Comparison of ENCODE assay signal across 10 mouse cellular contexts in genomic region chr16:23374938-23375337, GRCm38 (mm10). TPM values are rescaled to one million over a fixed set of nuclear protein-coding genes. Genes with fewer than 3 reads are reported as not detected.
A peak's percentile ranks its signal among the peaks of the same experiment; 100 is the strongest.
DNase-seq lines count a peak whose midpoint lies in the region; ATAC-seq and TF ChIP-seq lines count a peak whose summit lies in the region.
"Had no signal": no experiment of that assay in that cellular context is flagged by ENCODE, and none has a peak within 500 bp of the region (broad histone marks: within the 10 kb centered on the region; RNA-seq: fewer than 3 reads in every experiment).

No protein-coding gene starts in this region.

- no peak for TF ChIP-seq CTCF in intestine, postnatal 0 days (IDR thresholded peaks at IDR 0.05; ENCODE audit: low read depth)
- no peak for TF ChIP-seq CTCF in stomach, postnatal 0 days (IDR thresholded peaks at IDR 0.05; ENCODE audit: low read depth)

- H3K27ac ChIP-seq in intestine, embryonic 15.5 days = no peak overlapping the region
- H3K27ac ChIP-seq in intestine, postnatal 0 days (ENCODE audit: low read depth, low read length) = no peak overlapping the region
- no peak overlapping the region for H3K27ac ChIP-seq in stomach, postnatal 0 days (replicated peaks)
- H3K27ac ChIP-seq: limb, embryonic 15.5 days had no signal

- no peak overlapping the region for H3K9ac ChIP-seq in intestine, embryonic 15.5 days
- H3K9ac ChIP-seq in intestine, postnatal 0 days (ENCODE audit: low read depth, low read length) = no peak overlapping the region
- no peak overlapping the region for H3K9ac ChIP-seq in stomach, postnatal 0 days (ENCODE audit: low read length)
- H3K9ac ChIP-seq: limb, embryonic 15.5 days had no signal

- H3K4me1 ChIP-seq in intestine, embryonic 15.5 days (replicated peaks) = no peaks in the 10 kb centered on the region
- H3K4me1 ChIP-seq in intestine, postnatal 0 days (replicated peaks; ENCODE audit: control insufficient read depth, insufficient read depth, low read length) = no peaks in the 10 kb centered on the region
- H3K4me1 ChIP-seq in stomach, postnatal 0 days (replicated peaks; ENCODE audit: control insufficient read depth, insufficient read depth) = no peaks in the 10 kb centered on the region
- H3K4me1 ChIP-seq: limb, embryonic 15.5 days had no signal

- H3K36me3 ChIP-seq in intestine, embryonic 15.5 days = no peaks in the 10 kb centered on the region
- no peaks in the 10 kb centered on the region for H3K36me3 ChIP-seq in intestine, postnatal 0 days (ENCODE audit: control insufficient read depth, insufficient read depth)
- no peaks in the 10 kb centered on the region for H3K36me3 ChIP-seq in stomach, postnatal 0 days (ENCODE audit: control insufficient read depth, insufficient read depth, low read length)
- H3K36me3 ChIP-seq: limb, embryonic 15.5 days had no signal

- H3K9me3 ChIP-seq in intestine, embryonic 15.5 days = no peaks in the 10 kb centered on the region
- H3K9me3 ChIP-seq in intestine, postnatal 0 days (ENCODE audit: control insufficient read depth) = no peaks in the 10 kb centered on the region
- H3K9me3 ChIP-seq in stomach, postnatal 0 days (ENCODE audit: control insufficient read depth, low read length) = no peaks in the 10 kb centered on the region
- H3K9me3 ChIP-seq: limb, embryonic 15.5 days had no signal

- TF ChIP-seq EP300 in stomach, postnatal 0 days (optimal IDR thresholded peaks at IDR 0.05) = no peak

- peak; percentile 46 to 52 for DNase-seq in B cell, adult 2 months
- peak; percentile 42 for DNase-seq in adipocyte (ENCODE audit: low spot score)
- peak; percentile 42 for DNase-seq in lung, postnatal 10 days
- no peak for DNase-seq in cerebellum, adult 9-11 months
- no peak for DNase-seq in adrenal gland, adult 2 months
- DNase-seq in stomach, postnatal 0 days (ENCODE audit: low spot score) = no peak

- no peak overlapping the region for H3K4me2 ChIP-seq in intestine, embryonic 15.5 days (replicated peaks)
- no peak overlapping the region for H3K4me2 ChIP-seq in intestine, postnatal 0 days (replicated peaks; ENCODE audit: low read depth)
- no peak overlapping the region for H3K4me2 ChIP-seq in stomach, postnatal 0 days (replicated peaks; ENCODE audit: low read depth)
- H3K4me2 ChIP-seq: limb, embryonic 15.5 days had no signal

- H3K27me3 ChIP-seq in intestine, embryonic 15.5 days (replicated peaks) = no peaks in the 10 kb centered on the region
- no peaks in the 10 kb centered on the region for H3K27me3 ChIP-seq in intestine, postnatal 0 days (replicated peaks; ENCODE audit: control insufficient read depth, insufficient read depth, low read length)
- no peaks in the 10 kb centered on the region for H3K27me3 ChIP-seq in stomach, postnatal 0 days (ENCODE audit: control insufficient read depth, insufficient read depth, low read length)
- H3K27me3 ChIP-seq: limb, embryonic 15.5 days had no signal

- WGBS in intestine, embryonic 15.5 days = 42% methylated on average over 5 of the region's 5 CpGs
- 50% methylated on average over 5 of the region's 5 CpGs for WGBS in intestine, postnatal 0 days
- 58% methylated on average over 5 of the region's 5 CpGs for WGBS in stomach, postnatal 0 days

- H3K4me3 ChIP-seq in intestine, embryonic 15.5 days (replicated peaks) = no peak overlapping the region
- H3K4me3 ChIP-seq in intestine, postnatal 0 days (ENCODE audit: low read depth, low read length) = no peak overlapping the region
- no peak overlapping the region for H3K4me3 ChIP-seq in stomach, postnatal 0 days (ENCODE audit: low read depth, low read length)
- H3K4me3 ChIP-seq: limb, embryonic 15.5 days had no signal

- ATAC-seq in intestine, embryonic 15.5 days = 0 out of 2 replicates have a peak, but pooled peaks have one; percentile 23
- ATAC-seq in intestine, postnatal 0 days = no peak
- no peak for ATAC-seq in stomach, postnatal 0 days (ENCODE audit: low FRiP score, low TSS enrichment)

RNA-seq across cellular contexts. Expression of gene Rtp1, which starts 54.0 kb away (rescaled TPM):
- polyA plus RNA-seq in intestine, embryonic 15.5 days (2015; fragmentation: Nextera tagmentation; extraction: Ambion mirVana) = not detected in 2 replicates
- polyA plus RNA-seq in intestine, postnatal 0 days (2015; fragmentation: Nextera tagmentation; extraction: Ambion mirVana) = not detected in 2 replicates
- not detected for total RNA-seq in adrenal gland, adult 2 months (2021)
- not detected in 2 replicates for polyA plus RNA-seq in adrenal gland, adult 2 months (2012; rRNA removed)
- 0.02 TPM in 1 of 2 replicates, not detected in the other for polyA plus RNA-seq in stomach, postnatal 0 days (2015; fragmentation: Nextera tagmentation; extraction: Ambion mirVana)
- polyA plus RNA-seq: heart, postnatal 0 days; limb, embryonic 15.5 days had no signal

Comparison
In these comparisons a context has a peak if more than half of its experiments do, and no peak if none do; other contexts are left out.
1. DNase-seq: peak in B cell, adult 2 months (2 of 2), adipocyte (single experiment) and lung, postnatal 10 days (single experiment); none in cerebellum, adult 9-11 months (single experiment), adrenal gland, adult 2 months (single experiment) and stomach, postnatal 0 days (single experiment).